Mouse (Mus musculus): ENCODE measurements around the gene Sec61a2.

The Sec61a2 gene

GRCm38 (mm10) chr2:5894843-5895570 lies at the start of gene Sec61a2:
Gene Sec61a2, minus strand, starts transcription at chr2:5895432.
- peak; percentile 96 for DNase-seq (ENCODE audit: low read depth)

GRCm38 (mm10) chr2:5943071-5943470 lies 47.8 kb upstream of the Sec61a2 start:
- no peak for DNase-seq (ENCODE audit: low read depth)

- no peak for DNase-seq (ENCODE audit: low read depth)
Measured at GRCm38 (mm10) chr2:5942416-5943032, 47.3 kb upstream of the Sec61a2 start, which contains the start of gene Dhtkd1. Gene Dhtkd1, minus strand, starts transcription at chr2:5942792.

DNA sequence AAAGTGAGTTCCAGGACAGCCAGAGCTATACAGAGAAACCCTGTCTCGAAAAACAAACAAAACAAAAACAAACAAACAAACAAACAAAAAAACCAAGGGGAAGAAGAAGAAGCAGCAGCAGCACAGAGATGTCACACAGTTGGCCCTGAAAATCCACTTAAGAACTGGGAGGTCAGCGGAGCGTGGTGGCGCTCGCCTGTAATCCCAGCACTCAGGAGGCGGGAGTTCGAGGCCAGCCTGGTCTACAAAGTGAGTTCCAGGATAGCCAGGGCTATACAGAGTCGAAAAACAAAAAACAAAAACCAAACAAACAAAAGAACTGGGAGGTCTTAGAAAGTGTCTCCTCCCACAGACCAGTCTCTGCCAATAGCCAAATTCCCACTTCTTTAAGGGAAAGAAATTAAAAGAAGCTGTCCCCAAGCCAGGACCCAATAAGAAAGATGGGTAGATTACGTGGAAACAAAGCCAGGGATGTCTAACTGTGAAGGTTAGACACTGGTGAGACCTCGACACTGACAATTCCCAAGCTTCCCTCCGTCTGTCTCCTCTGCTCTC lies 46.7 kb upstream of the Sec61a2 start:
- no peak for DNase-seq (ENCODE audit: low read depth)

- DNase-seq (ENCODE audit: low read depth) = no peak
Measured at GRCm38 (mm10) chr2:5940936-5941335, 45.7 kb upstream of the Sec61a2 start.

GRCm38 (mm10) chr2:5939911-5940310 lies 44.7 kb upstream of the Sec61a2 start:
- DNase-seq (ENCODE audit: low read depth) = no peak

GRCm38 (mm10) chr2:5939319-5939718 lies 44.1 kb upstream of the Sec61a2 start:
- no peak for DNase-seq (ENCODE audit: low read depth)

DNA sequence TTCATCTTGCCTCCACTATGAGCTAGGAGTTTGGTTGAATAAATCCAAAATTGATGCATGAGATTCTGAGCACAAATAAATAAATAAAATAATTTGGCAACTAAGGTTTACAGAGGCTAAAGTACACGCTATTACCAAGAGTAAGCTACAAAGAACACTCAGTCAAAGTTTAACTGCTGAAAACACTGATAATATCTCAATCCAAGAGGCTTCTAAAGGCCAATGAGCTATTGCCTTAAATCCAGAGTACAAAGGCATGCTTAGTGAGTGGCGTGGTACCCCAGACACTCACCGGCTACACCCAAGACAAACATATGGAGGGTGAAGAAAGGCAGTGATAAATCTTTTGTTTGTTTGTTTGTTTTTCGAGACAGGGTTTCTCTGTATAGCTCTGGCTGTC lies 41.3 kb upstream of the Sec61a2 start:
- no peak for DNase-seq (ENCODE audit: low read depth)

DNA sequence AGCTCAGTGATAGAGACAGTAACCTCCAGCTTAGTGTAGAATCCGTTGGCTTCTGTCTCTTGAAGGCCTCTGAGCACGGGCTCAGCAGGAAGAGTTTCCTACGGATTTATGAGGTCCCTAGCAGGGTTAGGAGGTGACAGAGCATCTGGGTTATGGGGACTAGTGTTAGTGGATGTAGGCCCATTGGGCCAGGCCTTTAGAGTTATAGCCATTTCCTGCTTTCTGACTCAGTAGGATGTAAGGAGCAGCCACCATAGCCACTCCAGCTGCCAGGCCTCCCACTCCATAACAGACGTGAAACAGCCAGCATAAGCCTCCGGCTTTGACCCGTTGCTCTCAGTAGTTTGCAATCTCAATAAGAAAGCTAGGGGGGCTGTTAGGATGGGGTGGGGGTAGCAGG lies 40.8 kb upstream of the Sec61a2 start:
- DNase-seq (ENCODE audit: low read depth) = no peak

GRCm38 (mm10) chr2:5934936-5935335 lies 39.7 kb upstream of the Sec61a2 start:
- no peak for DNase-seq (ENCODE audit: low read depth)

- DNase-seq (ENCODE audit: low read depth) = no peak
Measured at GRCm38 (mm10) chr2:5931938-5932337, 36.7 kb upstream of the Sec61a2 start.

GRCm38 (mm10) chr2:5930291-5931054 lies 35.2 kb upstream of the Sec61a2 start:
- no peak for DNase-seq (ENCODE audit: low read depth)

GRCm38 (mm10) chr2:5929793-5930192 lies 34.6 kb upstream of the Sec61a2 start:
- no peak for DNase-seq (ENCODE audit: low read depth)

- DNase-seq (ENCODE audit: low read depth) = no peak
Measured at GRCm38 (mm10) chr2:5927481-5927880, 32.2 kb upstream of the Sec61a2 start.

DNA sequence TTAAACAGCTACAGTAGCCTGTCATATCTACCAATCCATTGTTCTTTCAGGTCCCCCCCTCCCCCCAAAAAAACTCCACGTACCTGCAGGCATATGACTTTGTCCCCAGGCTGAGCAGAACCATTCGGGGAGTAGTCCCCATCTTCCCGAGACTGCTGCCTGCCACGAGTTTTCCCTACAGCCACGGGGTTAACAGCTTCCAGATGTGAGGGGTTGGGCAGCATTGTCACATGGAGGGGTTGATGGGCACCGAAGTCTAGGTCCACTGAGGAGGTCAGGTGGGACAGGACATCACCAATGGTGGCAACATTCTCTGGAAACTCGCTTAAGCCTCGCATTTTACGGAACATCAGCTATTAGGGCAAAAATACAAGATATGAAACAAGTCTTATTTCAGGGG lies 28.6 kb upstream of the Sec61a2 start:
- no peak for DNase-seq (ENCODE audit: low read depth)

- DNase-seq (ENCODE audit: low read depth) = no peak
Measured at GRCm38 (mm10) chr2:5922823-5923222, 27.6 kb upstream of the Sec61a2 start.

- no peak for DNase-seq (ENCODE audit: low read depth)
Measured at GRCm38 (mm10) chr2:5911282-5911965, 16.2 kb upstream of the Sec61a2 start.

- peak; percentile 78 for DNase-seq (ENCODE audit: low read depth)
Measured at GRCm38 (mm10) chr2:5906625-5907024, 11.4 kb upstream of the Sec61a2 start.

GRCm38 (mm10) chr2:5906092-5906491 lies 10.9 kb upstream of the Sec61a2 start:
- no peak for DNase-seq (ENCODE audit: low read depth)

GRCm38 (mm10) chr2:5900145-5900544 lies 4.9 kb upstream of the Sec61a2 start:
- DNase-seq (ENCODE audit: low read depth) = peak; percentile 68

GRCm38 (mm10) chr2:5894296-5894695 lies 936 bp downstream of the Sec61a2 start:
- peak; percentile 63 for DNase-seq (ENCODE audit: low read depth)

- DNase-seq (ENCODE audit: low read depth) = no peak
Measured at GRCm38 (mm10) chr2:5889412-5889811, 5.8 kb downstream of the Sec61a2 start.

All from 416B (cell line).